Mouse (Mus musculus) stomach, postnatal 0 days (tissue): ENCODE measurements around the gene A730071L15Rik.

ENCODE experiments used
- CTCF ChIP-seq: IDR thresholded peaks from 2 replicates; pipeline ENCODE4 v1.5.1; 2016; ENCODE audit warnings: antibody characterized with exemption, low read depth, mild to moderate bottlenecking, moderate library complexity
- EP300 ChIP-seq: optimal IDR thresholded peaks from 2 replicates; pipeline ENCODE3; 2016; ENCODE audit warnings: antibody characterized with exemption

- TF ChIP-seq CTCF (no peak), EP300 (no peak)
Measured at GRCm38 (mm10) chr11:6166351-6166750, 33.5 kb upstream of the A730071L15Rik start.
